Comparison of ENCODE assay signal across 12 mouse cellular contexts in the genomic region with DNA sequence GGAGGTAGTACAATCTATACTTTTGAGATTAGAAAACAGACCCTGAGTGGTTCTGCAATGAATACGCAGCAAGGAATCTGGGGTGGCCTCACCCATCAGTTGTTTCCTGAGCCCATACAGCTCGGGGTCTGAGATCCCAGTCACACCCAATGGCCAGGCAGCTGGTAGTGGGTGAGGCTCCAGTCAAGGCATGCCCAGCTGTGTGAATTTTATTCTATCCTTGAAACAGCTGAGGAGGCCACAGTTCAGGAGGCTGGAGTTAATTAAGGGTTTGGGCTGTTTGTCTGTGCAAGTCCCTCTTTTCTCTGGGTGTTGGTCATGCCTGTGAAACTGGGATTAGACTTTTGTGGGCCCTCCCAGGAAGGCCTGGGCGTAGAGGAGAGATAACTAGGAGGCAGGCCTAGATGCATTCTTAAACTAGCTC. TPM values are rescaled to one million over a fixed set of nuclear protein-coding genes. Genes with fewer than 3 reads are reported as not detected.
DNase-seq lines count a peak whose midpoint lies in the region; ATAC-seq and TF ChIP-seq lines count a peak whose summit lies in the region.
"Had no signal": no experiment of that assay in that cellular context is flagged by ENCODE, and none has a peak within 500 bp of the region (broad histone marks: within the 10 kb centered on the region; RNA-seq: fewer than 3 reads in every experiment).

No protein-coding gene starts in this region.

- H3K36me3 ChIP-seq in intestine, embryonic 14.5 days (ENCODE audit: control insufficient read depth, insufficient read depth, low read length), result peaks cover 8% of the 10 kb centered on the region; the same call in 1 of the 2 replicates
- H3K36me3 ChIP-seq in intestine, postnatal 0 days (ENCODE audit: control insufficient read depth, insufficient read depth), result peaks cover 6% of the 10 kb centered on the region; the same call in 1 of the 2 replicates
- no peaks in the 10 kb centered on the region for H3K36me3 ChIP-seq in liver, embryonic 11.5 days (ENCODE audit: control insufficient read depth, insufficient read depth, low read length)
- H3K36me3 ChIP-seq in midbrain, embryonic 11.5 days (ENCODE audit: control insufficient read depth, insufficient read depth, low read length), result no peaks in the 10 kb centered on the region
- H3K36me3 ChIP-seq in midbrain, embryonic 13.5 days, result peaks cover 5% of the 10 kb centered on the region

- no peak for ATAC-seq in intestine, embryonic 14.5 days (replicated peaks; ENCODE audit: low FRiP score, low TSS enrichment, low read depth)
- no peak for ATAC-seq in intestine, postnatal 0 days
- peak; percentile 54 for ATAC-seq in common myeloid progenitor, adult 5-6 weeks (replicated peaks; ENCODE audit: low read depth, poor library complexity, severe bottlenecking)
- peak; percentile 87 for ATAC-seq in liver, embryonic 11.5 days (replicated peaks; ENCODE audit: low FRiP score)
- no peak for ATAC-seq in midbrain, embryonic 11.5 days (ENCODE audit: low FRiP score)
- ATAC-seq in midbrain, embryonic 13.5 days, result no peak

- no peak for TF ChIP-seq CTCF in intestine, postnatal 0 days (IDR thresholded peaks at IDR 0.05; ENCODE audit: low read depth)

- H3K9me3 ChIP-seq in intestine, embryonic 14.5 days (ENCODE audit: control insufficient read depth, low read length), result no peaks in the 10 kb centered on the region
- no peaks in the 10 kb centered on the region for H3K9me3 ChIP-seq in intestine, postnatal 0 days (ENCODE audit: control insufficient read depth)
- H3K9me3 ChIP-seq in liver, embryonic 11.5 days (ENCODE audit: control insufficient read depth, low read length), result no peaks in the 10 kb centered on the region
- no peaks in the 10 kb centered on the region for H3K9me3 ChIP-seq in midbrain, embryonic 11.5 days (ENCODE audit: control insufficient read depth, low read length)
- H3K9me3 ChIP-seq in midbrain, embryonic 13.5 days, result no peaks in the 10 kb centered on the region
- H3K9me3 ChIP-seq: hindbrain, embryonic 10.5 days had no signal

- H3K4me1 ChIP-seq in intestine, embryonic 14.5 days (replicated peaks; ENCODE audit: control insufficient read depth, insufficient read depth, low read length), result no peaks in the 10 kb centered on the region
- H3K4me1 ChIP-seq in intestine, postnatal 0 days (replicated peaks; ENCODE audit: control insufficient read depth, insufficient read depth, low read length), result no peaks in the 10 kb centered on the region
- peaks cover 49% of the 10 kb centered on the region for H3K4me1 ChIP-seq in liver, embryonic 11.5 days (replicated peaks; ENCODE audit: control insufficient read depth, insufficient read depth, low read length)
- H3K4me1 ChIP-seq in midbrain, embryonic 11.5 days (ENCODE audit: control insufficient read depth, insufficient read depth, low read length), result no peaks in the 10 kb centered on the region
- H3K4me1 ChIP-seq in midbrain, embryonic 13.5 days (replicated peaks), result peaks cover 2% of the 10 kb centered on the region; the same call in 1 of the 2 replicates
- H3K4me1 ChIP-seq: hindbrain, embryonic 10.5 days had no signal

- H3K9ac ChIP-seq in intestine, embryonic 14.5 days (ENCODE audit: low read length), result no peak overlapping the region
- no peak overlapping the region for H3K9ac ChIP-seq in intestine, postnatal 0 days (ENCODE audit: low read depth, low read length)
- H3K9ac ChIP-seq in liver, embryonic 11.5 days (ENCODE audit: low read depth, low read length), result no peak overlapping the region
- H3K9ac ChIP-seq in midbrain, embryonic 11.5 days (ENCODE audit: low read length), result no peak overlapping the region
- no peak overlapping the region for H3K9ac ChIP-seq in midbrain, embryonic 13.5 days (replicated peaks)

- H3K4me3 ChIP-seq in intestine, embryonic 14.5 days (ENCODE audit: low read depth, low read length), result no peak overlapping the region
- H3K4me3 ChIP-seq in intestine, postnatal 0 days (ENCODE audit: low read depth, low read length), result no peak overlapping the region
- H3K4me3 ChIP-seq in liver, embryonic 11.5 days (ENCODE audit: low read depth, low read length), result no peak overlapping the region
- no peak overlapping the region for H3K4me3 ChIP-seq in midbrain, embryonic 11.5 days (ENCODE audit: low read depth, low read length)
- no peak overlapping the region for H3K4me3 ChIP-seq in midbrain, embryonic 13.5 days (replicated peaks)
- H3K4me3 ChIP-seq: hindbrain, embryonic 10.5 days had no signal

- H3K27ac ChIP-seq in intestine, embryonic 14.5 days (ENCODE audit: low read depth), result no peak overlapping the region
- H3K27ac ChIP-seq in intestine, postnatal 0 days (ENCODE audit: low read depth, low read length), result no peak overlapping the region
- peak overlapping the region; percentile 82 for H3K27ac ChIP-seq in liver, embryonic 11.5 days (ENCODE audit: low read depth, low read length)
- H3K27ac ChIP-seq in midbrain, embryonic 11.5 days (ENCODE audit: low read depth, low read length), result no peak overlapping the region
- no peak overlapping the region for H3K27ac ChIP-seq in midbrain, embryonic 13.5 days
- H3K27ac ChIP-seq: hindbrain, embryonic 10.5 days; macrophage had no signal

- no peaks in the 10 kb centered on the region for H3K27me3 ChIP-seq in intestine, embryonic 14.5 days (replicated peaks; ENCODE audit: control insufficient read depth, insufficient read depth, low read length)
- no peaks in the 10 kb centered on the region for H3K27me3 ChIP-seq in intestine, postnatal 0 days (replicated peaks; ENCODE audit: control insufficient read depth, insufficient read depth, low read length)
- H3K27me3 ChIP-seq in liver, embryonic 11.5 days (replicated peaks; ENCODE audit: control insufficient read depth, insufficient read depth, low read length), result no peaks in the 10 kb centered on the region
- no peaks in the 10 kb centered on the region for H3K27me3 ChIP-seq in midbrain, embryonic 11.5 days (ENCODE audit: control insufficient read depth, insufficient read depth, low read length)
- no peaks in the 10 kb centered on the region for H3K27me3 ChIP-seq in midbrain, embryonic 13.5 days

- WGBS in intestine, embryonic 14.5 days, result 74% methylated on average over 3 of the region's 3 CpGs
- 57% methylated on average over 3 of the region's 3 CpGs for WGBS in intestine, postnatal 0 days
- 39% methylated on average over 3 of the region's 3 CpGs for WGBS in liver, embryonic 11.5 days
- WGBS in midbrain, embryonic 11.5 days, result 69% methylated on average over 3 of the region's 3 CpGs
- 80% methylated on average over 3 of the region's 3 CpGs for WGBS in midbrain, embryonic 13.5 days

- no peak overlapping the region for H3K4me2 ChIP-seq in intestine, embryonic 14.5 days (ENCODE audit: low read length)
- no peak overlapping the region for H3K4me2 ChIP-seq in intestine, postnatal 0 days (replicated peaks; ENCODE audit: low read depth)
- H3K4me2 ChIP-seq in liver, embryonic 11.5 days, result peak overlapping the region; percentile 32
- no peak overlapping the region for H3K4me2 ChIP-seq in midbrain, embryonic 11.5 days
- no peak overlapping the region for H3K4me2 ChIP-seq in midbrain, embryonic 13.5 days (replicated peaks)

- DNase-seq in intestine, embryonic 14.5 days (ENCODE audit: low spot score), result peak; percentile 35
- DNase-seq in liver, embryonic 11.5 days (ENCODE audit: low spot score), result no peak
- peak; percentile 73 to 79 for DNase-seq in spleen, postnatal 4 days (ENCODE audit: low spot score in 2 of 2)
- no peak for DNase-seq in midbrain, embryonic 11.5 days (ENCODE audit: low spot score, missing footprints)
- no peak for DNase-seq in layer of hippocampus, postnatal 14 days (ENCODE audit: low spot score in 2 of 2)
- DNase-seq: adrenal gland, adult 8-10 months; cerebellum, postnatal 14 days had no signal

RNA-seq across cellular contexts. Expression of a gene that starts 33.4 kb away (rescaled TPM):
- polyA plus RNA-seq in intestine, embryonic 14.5 days (2014; fragmentation: Nextera tagmentation; extraction: Ambion mirVana), result 11.9 and 14.7 TPM in 2 replicates
- 6.3 and 7.5 TPM in 2 replicates for polyA plus RNA-seq in intestine, postnatal 0 days (2015; fragmentation: Nextera tagmentation; extraction: Ambion mirVana)
- total RNA-seq in common myeloid progenitor, adult 5-6 weeks (2017), result 0.46 and 2.8 TPM in 2 replicates
- 10.9 and 12.0 TPM in 2 replicates for polyA plus RNA-seq in liver, embryonic 11.5 days (2014; fragmentation: Nextera tagmentation; extraction: Ambion mirVana)
- 2.2 TPM in 2 replicates for polyA plus RNA-seq in midbrain, embryonic 11.5 days (2014; fragmentation: Nextera tagmentation; extraction: Ambion mirVana)
- polyA plus RNA-seq in midbrain, embryonic 13.5 days (2015; fragmentation: Nextera tagmentation; extraction: Ambion mirVana), result 0.90 and 1.1 TPM in 2 replicates
- 1 to 10 TPM; 1.4 to 2.4 TPM for total RNA-seq in layer of hippocampus, postnatal 14 days (2021)

RNA-seq across cellular contexts. Expression of a gene that starts 44.7 kb away (rescaled TPM):
- polyA plus RNA-seq in intestine, embryonic 14.5 days (2014; fragmentation: Nextera tagmentation; extraction: Ambion mirVana), result 38.5 and 40.0 TPM in 2 replicates
- polyA plus RNA-seq in intestine, postnatal 0 days (2015; fragmentation: Nextera tagmentation; extraction: Ambion mirVana), result 36.0 and 39.2 TPM in 2 replicates
- 24.7 and 29.2 TPM in 2 replicates for total RNA-seq in common myeloid progenitor, adult 5-6 weeks (2017)
- 25.0 and 25.2 TPM in 2 replicates for polyA plus RNA-seq in liver, embryonic 11.5 days (2014; fragmentation: Nextera tagmentation; extraction: Ambion mirVana)
- polyA plus RNA-seq in midbrain, embryonic 11.5 days (2014; fragmentation: Nextera tagmentation; extraction: Ambion mirVana), result 54.9 and 61.2 TPM in 2 replicates
- 59.8 and 60.0 TPM in 2 replicates for polyA plus RNA-seq in midbrain, embryonic 13.5 days (2015; fragmentation: Nextera tagmentation; extraction: Ambion mirVana)
- 100 to 1,000 TPM; 171 to 186 TPM for total RNA-seq in layer of hippocampus, postnatal 14 days (2021)

Comparison
In these comparisons a context has a peak if more than half of its experiments do, and no peak if none do; other contexts are left out.
1. ATAC-seq: peak in common myeloid progenitor, adult 5-6 weeks (single experiment) and liver, embryonic 11.5 days (single experiment); none in intestine, embryonic 14.5 days (single experiment), intestine, postnatal 0 days (single experiment), midbrain, embryonic 11.5 days (single experiment) and midbrain, embryonic 13.5 days (single experiment).
2. DNase-seq: peak in intestine, embryonic 14.5 days (single experiment) and spleen, postnatal 4 days (2 of 2); none in liver, embryonic 11.5 days (single experiment), midbrain, embryonic 11.5 days (single experiment) and layer of hippocampus, postnatal 14 days (0 of 2).